Mouse (Mus musculus) mouse embryonic stem cell (cell line): Measurements from ENCODE around the gene Nadk.

Source experiments
- in situ Hi-C, 2 experiments: fragments of 300-500 bp; cut with MboI; formaldehyde crosslinking; loops; 1 replicate in 1 of 2; 3 replicates in 1 of 2; pipeline ENCODE4 v1.14.3; 2019 to 2020; ENCODE audit warnings: low sequenced_read_pairs in 2 of 2, low pct_unique_long_range_greater_than_20kb in 1 of 2, mixed read lengths in 1 of 2; ENCODE audit not compliant: unreplicated experiment in 1 of 2

Gene Nadk

DNA sequence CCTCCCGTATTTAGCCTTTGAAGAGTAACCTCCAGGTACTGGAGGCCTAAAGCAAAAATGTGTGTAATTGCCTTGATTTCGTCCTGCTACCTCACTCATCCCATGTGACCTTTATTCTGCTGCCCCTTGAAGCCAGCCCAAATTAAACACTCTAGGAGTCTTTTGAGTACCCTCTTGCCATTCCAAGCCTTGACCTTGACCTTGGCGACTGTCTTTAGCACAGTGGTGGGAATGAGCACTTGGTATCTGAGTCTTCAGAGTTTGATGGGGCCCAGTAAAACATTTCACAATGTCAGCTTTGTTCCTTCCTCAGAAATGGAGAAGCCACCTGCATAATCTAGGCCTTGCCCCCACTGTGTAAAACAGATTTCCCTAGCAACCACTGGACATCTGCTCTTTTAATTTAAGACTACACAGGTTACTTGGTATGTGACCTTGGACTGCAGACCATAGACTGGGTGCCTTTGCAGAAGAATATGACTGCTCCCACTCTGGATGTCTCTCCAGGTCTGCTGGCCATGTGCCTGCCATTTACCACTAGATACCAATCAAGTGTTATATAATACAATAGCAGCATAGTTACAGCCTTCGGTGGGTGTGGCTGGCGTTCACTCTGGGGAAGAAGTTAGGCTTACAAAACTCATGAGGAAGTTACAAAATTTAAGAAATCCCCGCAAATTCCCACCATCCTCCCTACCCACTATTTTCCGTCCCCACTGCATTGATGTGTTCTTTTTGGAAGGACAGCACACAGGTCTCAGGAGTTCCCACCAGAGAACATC lies at the start of gene Nadk:
Gene Nadk (plus strand): TSS at position 718 of the 782 bp plus-strand sequence.
- in situ Hi-C loops = no loop called here

DNA sequence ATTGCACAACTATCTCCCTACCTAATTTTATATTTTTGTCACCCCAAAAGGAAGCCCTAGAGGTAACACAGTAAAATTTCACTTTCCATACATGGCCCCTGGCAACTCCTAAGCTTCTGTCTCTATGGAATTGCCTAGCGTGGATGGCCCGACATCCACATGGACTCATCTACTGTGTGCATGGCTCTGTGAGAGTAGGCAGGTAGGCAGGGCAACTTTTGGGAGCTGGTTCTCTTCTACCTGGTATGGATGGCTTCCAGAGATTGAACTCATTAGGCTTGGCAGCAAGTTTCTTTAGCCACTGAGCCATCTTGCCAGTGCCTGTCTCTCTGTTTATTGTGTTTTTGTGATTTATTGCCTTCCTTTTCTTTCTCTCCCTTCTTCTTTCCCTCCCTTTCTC lies 47.4 kb upstream of the Nadk start:
- in situ Hi-C loops = no loop called here

DNA sequence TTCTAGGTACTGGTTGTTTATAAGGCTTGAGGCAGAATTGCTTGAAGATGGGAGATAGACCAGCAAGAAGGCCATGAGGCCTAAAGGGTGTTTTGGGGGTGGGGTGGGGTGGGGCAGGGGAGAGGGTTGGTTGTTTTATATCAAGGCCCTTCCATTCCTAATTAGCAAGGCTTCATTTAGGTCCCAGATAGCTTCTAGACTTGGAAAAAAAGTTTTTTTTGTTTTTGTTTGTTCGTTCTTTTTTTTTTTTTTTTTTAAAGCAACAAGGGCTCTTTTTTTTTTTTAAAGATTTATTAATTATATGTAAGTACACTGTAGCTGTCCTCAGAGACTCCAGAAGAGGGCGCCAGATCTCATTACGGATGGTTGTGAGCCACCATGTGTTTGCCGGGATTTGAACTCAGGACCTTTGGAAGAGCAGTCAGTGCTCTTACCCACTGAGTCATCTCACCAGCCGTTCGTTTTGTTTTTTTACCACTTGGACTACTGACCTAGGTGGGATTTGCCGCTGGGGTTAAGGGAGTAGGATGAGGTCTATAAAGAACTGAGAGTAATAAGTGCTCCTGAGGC lies 44.1 kb upstream of the Nadk start:
- in situ Hi-C loops = no loop called here

DNA sequence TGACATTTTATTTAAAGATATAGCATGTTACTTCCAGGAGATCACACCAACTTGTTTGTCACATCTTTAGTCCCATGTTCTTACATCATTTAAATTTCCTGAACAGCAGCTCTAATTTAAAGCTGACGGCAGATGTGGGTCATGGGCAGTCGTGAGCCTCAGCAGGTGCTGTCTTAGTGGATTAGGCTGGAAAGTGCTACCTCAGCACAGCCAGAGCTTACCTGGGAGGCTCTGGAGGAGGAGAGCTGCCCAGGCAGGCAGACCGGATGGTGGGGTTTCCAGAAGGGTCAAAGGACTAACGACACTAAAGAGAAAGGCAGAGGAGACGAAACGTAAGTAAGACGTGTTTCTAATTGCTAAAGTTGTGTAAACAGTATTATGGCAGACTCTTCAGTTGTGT lies 39.9 kb upstream of the Nadk start:
- in situ Hi-C loops = no loop called here

DNA sequence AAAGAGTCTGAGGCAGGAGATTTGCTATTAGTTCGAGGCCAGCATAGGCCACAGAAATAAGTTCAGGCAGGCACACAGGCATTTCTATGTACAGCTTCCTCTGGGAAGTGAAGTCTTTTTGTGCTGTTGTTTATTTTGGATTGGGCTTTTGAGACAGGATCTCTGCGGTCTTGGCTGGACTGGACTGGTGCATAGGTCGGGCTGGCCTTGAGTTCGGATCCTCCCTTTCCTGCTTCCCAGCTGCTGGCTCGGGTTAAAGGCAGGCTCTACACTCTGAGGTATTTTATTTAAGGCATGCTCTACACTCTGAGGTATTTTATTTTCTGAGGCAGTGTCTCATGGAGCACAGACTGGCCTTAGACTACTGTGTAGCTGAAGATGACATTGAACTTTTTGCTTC lies 36.4 kb upstream of the Nadk start:
- in situ Hi-C loops = no loop called here

DNA sequence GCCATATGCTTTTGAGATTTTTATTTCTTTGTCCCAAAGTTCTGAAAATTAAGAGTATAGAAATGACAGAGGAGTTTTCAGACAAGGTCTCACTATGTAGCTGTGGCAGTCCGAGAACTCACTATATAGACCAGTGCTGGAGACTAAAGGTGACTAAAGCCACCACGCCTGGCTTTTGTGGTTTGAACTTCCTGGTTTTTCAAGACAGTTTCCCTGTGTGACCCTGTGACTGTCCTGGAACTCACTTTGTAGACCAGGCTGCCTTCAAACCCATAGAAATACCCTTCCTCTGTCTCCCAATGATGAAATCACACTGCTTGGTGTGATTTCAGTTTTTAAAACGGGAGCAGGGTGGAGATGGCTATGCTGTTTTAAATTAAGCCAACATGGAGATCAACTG lies 32.9 kb upstream of the Nadk start:
- in situ Hi-C loops = no loop called here

DNA sequence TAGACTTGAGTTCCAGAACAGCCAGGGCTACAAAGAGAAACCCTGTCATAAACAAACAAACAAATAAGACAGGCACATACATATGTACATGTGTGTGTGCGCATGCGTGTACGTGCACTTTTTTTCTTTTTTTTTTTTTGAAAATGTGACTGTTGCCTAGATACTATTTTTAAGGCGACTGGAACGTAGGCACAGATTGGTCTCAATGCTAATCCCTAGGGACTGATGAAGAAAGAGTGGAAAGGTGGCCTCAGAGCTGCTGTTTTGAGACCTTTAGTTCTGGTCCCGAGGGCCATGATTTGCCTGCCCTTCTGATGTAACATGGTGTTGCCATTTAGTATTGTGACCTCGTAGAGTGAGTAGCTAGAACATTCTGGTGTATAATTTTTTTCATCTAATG lies 12.2 kb upstream of the Nadk start:
- in situ Hi-C loops = no loop called here

DNA sequence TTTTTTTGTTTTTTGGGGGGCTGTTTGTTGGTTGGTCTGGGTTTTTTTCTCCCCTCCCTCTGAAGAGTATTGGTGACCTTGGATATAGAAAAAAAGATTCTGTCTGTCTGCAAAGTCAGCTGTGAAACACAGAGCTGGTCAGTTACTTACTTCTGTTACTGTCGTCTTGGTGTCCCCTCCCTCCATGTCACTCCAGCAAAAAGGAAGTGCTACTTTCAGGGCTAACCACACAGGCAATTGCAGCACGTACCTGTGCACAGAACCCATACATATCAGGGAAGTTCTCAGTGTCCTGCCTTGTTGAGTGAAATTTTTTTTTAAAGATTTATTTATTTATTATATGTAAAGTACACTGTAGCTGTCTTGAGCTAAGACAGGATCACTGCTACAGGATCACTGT lies 11.7 kb upstream of the Nadk start:
- in situ Hi-C loops = no loop called here

DNA sequence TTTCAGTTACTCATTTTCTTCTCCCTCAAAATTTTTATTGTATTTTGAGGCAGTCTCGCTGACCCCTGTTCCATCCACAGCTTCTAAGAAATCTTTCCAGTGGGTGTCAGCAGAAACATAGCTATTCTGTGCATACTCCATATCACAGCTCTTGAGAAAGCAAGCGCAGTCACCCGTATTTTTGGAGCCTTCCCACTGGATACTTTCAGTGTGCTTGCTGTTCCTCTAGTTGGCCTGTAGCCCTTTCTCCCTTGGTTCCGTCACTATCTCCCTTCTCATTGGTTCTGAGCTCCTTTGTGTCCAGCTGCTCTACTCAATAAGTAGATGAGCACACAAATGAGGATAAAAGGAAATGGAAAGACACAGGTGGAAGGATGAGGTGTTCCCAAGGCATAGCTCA lies 11.1 kb upstream of the Nadk start:
- in situ Hi-C loops = no loop called here

DNA sequence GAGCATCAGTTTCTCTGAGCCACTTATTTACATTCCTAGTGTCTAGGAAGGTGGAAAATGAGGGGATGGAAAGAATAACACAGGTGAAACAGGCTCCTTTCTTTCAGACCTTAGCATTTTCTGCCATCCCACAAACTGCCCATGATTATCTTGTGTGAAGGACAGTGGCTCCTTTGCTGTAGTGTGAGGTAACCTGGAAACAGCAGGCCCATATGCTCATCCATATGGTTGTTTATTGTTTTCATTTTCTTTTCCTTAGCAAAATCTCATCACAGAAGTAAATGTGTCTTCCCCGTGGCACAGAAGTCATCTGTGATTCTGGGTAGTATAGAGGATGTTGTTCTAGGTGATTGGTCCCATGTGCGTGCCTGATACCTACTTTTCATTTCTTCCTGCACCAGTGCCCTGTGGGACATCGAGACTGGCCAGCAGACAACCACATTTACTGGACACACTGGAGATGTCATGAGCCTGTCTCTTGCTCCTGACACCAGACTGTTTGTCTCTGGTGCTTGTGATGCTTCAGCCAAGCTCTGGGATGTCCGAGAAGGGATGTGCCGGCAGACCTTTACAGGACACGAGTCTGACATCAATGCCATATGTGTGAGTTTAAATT lies 9.2 kb upstream of the Nadk start:
- in situ Hi-C loops = no loop called here

DNA sequence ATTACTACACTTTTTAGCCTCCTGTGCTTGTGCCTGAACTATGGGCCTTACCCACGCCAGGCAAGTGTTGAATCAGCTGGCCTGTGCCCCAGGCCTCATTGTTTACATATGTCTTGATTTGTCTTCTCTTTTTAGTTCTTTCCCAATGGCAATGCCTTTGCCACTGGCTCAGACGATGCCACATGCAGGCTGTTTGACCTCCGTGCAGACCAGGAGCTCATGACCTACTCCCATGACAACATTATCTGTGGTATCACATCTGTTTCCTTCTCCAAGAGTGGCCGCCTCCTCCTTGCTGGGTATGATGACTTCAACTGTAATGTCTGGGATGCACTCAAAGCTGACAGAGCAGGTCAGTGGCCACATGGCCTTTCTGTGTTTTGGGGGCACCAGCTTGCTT lies 7.3 kb upstream of the Nadk start:
- in situ Hi-C loops = no loop called here

DNA sequence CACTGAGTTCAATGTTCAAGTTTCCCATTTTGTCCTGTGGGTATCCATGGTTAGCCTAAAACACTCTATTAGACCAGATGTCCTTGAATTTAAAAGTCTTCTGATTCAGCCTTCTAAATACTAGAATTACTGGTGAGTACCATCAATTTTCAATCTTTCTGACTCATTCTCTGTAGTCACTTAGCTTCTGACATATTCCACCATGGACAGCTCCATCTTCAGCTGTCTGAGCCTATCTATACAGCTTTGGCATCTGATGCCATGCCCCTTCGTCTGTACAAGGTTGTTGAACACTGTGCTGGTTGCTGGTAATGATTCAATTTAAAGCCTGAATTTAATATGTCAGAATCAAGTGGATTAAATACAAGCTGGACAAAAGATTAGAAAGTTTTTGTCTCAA lies 6.7 kb upstream of the Nadk start:
- in situ Hi-C loops = no loop called here

DNA sequence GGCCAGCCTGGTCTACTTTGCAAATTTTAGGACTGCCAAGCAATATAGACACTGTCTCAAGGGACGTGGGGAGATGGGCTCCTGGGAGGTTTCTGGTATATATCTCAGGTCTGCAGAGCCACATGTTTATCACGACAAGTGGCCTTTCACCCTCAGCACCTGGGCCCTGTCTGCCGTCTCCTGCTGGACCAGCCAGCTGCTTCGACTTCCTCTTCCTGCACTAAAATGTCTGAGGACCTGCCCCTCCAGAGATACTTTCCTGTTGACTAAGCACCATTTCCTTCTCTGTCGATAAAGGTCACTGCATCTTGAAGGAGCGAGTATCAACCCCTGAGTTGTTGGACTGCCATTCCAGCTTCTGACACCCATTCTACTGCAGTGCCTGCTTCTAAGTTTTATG lies 2.7 kb upstream of the Nadk start:
- in situ Hi-C loops = no loop called here

DNA sequence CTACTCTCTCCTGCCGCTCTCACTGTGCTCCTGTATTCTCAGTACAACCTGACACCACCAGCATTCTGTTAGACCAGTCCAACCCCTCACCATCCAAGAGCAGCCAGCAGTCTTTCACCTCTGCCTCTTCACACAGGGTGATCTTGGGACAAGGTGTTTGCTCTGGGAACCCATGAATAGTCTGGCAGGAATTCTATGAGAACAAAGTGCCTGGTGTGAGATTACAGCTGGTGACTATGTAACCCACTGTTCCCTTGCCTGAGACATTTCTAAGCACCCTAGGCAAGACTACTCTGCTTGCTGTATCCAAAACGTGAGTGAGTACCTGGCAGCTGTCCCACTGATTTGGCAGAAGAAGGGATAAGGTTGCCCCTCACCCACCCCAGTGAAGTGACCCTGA lies 1.2 kb upstream of the Nadk start:
- in situ Hi-C loops = no loop called here

DNA sequence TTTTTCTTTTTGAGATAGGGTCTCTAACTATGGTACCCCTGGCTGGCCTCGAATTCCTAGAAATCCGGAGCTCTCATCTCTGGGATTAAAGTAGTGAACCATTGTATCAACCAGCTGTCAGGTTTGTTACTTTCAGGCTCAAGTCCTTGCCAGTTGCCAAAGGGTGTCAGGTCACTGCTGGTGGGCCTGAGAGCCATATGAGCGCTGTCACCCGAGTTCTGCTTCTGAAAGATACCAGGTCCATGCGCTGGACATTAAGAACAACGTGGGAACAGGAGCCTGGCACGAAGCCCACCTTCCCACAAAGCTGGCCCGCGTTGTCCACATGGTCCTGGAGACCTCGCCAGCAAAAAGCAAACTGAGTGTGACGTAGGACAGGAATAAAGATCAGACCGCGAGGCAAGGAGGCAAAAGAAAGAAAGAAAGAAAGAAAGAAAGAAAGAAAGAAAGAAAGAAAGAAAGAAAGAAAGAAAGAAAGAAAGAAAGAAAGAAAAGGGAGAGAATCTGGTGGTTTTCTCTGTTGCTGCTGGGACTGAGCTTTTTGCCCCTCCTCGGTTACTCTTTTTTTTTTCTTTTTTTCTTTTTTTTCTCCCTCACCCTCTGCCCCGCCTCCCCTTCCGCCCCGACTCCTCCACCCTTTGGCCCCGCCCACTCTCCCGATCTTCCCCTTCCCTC lies 684 bp downstream of the Nadk start:
- in situ Hi-C loops = no loop called here

DNA sequence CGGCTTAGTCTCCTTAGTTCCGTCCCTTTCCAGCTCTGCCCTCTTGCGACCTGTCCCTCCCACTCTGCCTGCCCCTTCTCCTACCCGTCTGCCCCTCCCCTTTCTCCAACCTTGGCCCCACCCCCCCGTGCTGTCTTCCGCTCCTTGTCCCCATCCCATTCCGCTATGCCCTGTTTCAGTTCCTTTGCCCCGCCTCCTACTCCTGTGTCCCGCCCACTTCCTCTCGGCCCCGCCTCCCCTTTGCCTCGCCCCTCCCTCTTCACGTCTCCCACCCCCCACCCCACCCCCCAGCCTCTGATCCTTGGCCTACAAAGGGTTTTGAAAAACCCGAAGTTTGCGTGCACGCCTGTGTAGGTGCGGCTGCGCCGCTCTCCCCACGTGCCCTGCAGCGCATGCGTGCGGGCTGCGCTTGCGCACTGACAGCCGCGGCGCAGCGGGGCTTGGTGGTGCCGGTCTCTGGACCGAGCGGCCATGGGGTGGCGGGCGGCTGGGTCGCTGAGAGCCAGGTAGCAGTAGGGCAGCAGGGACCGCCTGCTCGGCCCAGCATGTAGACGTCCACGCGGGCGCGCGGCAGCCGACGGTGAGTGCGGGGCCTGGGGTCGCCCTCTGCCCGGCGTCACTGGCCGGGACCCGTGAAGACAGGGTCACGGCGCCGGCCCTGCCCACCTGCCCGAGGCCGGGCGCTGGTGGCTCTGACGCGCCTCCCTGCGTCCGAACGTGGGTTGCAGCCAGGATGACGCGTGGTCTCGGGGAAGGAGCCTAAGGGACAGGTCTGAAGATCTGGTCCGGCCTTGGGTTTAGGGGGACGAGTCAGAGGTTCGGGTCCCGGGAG lies 1.4 kb downstream of the Nadk start:
- in situ Hi-C loops = no loop called here

DNA sequence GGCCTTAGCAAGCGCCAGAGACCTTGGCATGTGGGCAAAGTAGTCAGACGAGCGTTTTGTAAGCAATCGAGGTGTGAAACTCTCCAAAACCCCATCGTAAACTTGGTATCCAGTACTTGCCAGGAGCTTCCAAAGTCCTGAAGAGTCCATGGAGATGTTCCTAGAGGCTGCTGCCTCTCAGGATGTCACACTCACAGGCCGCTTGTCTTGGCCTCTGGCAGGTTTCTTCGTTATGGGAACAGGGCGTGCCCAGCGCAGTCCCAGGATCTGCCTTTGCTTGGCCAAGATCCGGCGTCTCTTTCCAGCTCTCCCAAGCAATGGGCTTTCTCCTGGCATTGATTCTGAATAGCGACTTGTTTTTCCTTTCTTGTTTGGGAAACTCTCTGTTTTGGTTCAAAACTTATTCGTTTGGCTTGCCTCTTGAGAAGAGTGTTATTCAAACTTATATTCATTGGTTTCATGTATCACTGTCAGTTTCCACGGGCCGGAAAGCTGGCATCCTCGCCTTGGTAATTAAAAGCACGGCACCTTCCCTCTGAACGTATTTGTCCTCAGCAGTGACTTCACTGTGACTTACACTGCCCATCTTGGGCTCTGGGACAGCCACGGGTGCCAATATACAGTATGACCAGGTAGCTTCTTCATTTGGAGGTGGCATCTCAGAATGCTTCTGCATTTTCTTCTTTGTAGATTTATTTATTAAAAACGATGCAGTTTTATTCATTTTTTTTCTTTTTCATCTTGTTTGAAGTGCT lies 2.3 kb downstream of the Nadk start:
- in situ Hi-C loops = no loop called here

DNA sequence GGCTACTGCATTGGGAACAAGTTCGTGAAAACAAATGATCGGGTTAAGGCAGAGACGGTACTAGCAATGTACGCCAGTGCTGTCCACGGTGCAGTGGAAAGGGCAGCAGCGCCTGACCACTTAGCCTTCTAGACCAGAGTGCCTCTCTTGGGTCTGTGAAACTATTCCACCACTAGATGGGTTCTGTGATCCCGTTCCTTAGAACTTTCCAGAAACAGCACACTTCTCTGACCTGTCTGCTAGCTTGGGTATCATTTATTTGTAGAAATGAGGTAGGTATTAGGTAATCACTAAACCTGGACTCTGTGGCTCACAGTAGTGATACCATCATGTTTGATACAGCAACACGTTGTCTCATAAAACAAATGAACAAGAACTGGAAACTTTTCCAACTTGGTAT lies 4.4 kb downstream of the Nadk start:
- in situ Hi-C loops = no loop called here
